Mouse (Mus musculus) ZHBTc4 (cell line): Measurements from ENCODE around the gene Ccr8.

Experiments
- DNase-seq: peaks from one replicate; pipeline ENCODE4 v3.0.0-alpha.2; 2011; ENCODE audit warnings: low read depth, low spot score

The Ccr8 gene

GRCm38 (mm10) chr9:120132980-120133754, 41.3 kb downstream of the Ccr8 start:
- peak; percentile 60 for DNase-seq

GRCm38 (mm10) chr9:120133755-120134475, 42.0 kb downstream of the Ccr8 start:
- peak; percentile 55 for DNase-seq

GRCm38 (mm10) chr9:120134529-120135160, 42.7 kb downstream of the Ccr8 start:
- peak; percentile 84 for DNase-seq

DNA sequence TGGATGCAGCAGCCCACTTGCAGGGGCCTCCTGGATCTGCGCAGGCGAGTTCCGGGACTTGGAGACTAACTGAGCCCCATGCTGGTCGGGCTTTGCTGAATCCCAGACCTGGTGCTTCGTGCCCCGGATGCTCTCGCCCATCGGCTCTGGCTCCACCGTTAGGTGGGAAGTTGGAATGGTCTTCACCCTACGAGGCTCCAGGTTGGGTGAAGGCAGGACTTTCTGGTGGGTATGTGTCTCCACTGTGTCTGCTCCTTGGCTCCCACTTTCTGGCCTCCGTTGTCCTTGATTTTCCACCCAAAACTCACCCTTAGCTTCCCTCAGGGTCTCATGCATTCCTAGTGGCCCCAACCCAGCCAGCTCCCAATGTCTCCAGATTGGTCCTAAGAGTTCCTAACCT, 43.5 kb downstream of the Ccr8 start:
- peak; percentile 56 for DNase-seq

DNA sequence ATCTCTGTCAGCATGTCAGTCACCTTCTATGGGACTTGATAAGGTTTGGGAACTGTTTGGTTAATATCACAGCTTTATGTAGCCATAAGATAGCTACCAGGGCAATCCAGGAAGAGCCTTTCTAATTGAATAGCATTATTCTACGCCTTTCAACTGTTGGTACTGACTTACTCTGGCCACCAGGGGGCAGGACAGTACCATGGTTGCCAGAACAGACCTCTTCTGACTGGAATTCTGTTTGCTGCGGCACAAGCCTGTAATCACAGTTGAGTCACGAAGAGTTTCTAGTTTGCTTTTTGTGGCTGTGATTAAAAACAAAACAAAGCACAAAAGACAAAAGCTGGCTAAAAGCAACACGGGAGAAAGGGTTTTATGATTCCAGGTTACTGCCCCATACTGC, 48.7 kb downstream of the Ccr8 start:
- peak; percentile 89 for DNase-seq

DNA sequence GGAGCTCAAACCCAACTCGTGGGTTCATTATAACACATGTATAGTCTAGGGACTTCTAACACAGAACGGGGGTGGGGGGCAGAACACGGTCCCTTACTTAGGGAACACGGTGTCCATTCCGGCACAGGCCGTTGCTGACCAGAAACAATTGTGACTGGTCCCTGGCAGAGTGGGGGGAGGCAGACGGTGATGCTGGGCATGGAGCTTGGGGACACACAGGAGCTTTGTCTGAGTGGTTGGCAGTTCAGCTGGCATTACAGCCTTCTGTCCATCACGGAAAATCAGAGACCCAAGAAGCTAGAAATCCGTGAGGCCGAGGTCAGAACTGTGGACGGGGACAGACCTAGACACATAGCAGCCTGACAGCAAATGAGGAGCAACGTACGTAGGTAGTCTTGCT, 52.6 kb downstream of the Ccr8 start:
- DNase-seq = no peak
